Mouse (Mus musculus) regulatory T cell (primary cell): ENCODE data around the gene Xrcc6.
"Not testable (repeated sequence)": the region's sequence is repeated elsewhere in the genome, so short reads cannot be mapped to it uniquely, and the experiment has no call there.

Source experiments
- in situ Hi-C: fragments of 300-600 bp; cut with MboI, MseI; formaldehyde crosslinking; loops from one replicate; pipeline ENCODE4 v1.15.1; 2025; ENCODE audit warnings: high pct_unique_total_duplicates

Gene Xrcc6

DNA sequence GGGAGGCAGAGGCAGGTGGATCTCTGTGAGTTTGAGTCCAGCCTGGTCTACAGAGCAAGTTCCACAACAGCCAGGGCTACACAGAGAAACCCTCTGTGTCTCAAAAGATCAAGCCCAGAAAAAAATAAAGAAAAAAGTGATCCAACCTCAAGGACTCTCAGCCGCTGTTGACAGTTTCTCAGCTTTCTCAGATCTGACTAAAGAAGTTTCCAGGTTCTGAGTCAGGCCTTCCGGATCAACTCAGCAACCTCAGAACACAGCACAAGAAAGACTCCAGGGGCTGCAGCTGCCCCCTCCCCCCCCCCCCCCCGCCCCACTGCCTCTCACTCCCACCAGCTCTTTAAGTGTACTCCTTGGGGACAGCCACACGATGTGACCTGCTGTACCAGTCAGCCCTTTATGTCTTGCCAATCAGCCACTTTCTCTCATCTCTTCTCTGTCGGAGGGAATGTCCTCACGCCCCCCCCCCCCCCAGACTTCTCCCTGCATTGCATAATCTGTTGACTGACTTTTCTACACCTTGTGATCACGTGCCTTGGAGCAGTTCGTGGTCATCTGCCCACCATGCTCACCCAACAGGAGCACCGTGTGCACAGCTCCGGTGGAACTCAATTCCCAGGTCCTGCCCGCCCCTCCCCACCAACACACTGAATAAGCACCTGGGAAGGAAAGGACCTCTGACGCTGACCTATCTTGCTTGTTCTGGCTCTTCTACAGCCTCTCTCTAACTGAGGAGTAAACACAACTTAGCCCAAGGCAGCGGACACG is 21.4 kb upstream of the Xrcc6 start:
- in situ Hi-C loops: no loop called here

DNA sequence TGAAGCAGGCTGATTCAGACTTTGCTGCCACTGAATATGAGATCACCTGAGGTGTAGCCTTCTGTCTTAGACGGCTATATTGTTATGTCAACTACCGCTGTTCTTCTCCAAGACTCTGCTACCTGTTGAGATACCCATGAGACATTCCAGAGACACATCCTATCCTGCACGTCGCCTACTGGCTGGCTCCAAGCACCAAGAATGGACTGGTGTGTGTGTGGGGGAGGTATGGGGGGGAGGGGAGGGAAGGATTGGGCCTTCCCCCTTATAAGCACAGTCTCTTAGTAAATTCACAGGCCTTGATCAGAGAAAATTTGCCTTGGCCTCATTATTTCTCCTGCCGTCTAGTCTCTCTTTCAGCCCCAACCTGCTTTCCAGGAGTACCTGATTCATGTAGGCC is 19.8 kb upstream of the Xrcc6 start:
- in situ Hi-C loops: no loop called here

DNA sequence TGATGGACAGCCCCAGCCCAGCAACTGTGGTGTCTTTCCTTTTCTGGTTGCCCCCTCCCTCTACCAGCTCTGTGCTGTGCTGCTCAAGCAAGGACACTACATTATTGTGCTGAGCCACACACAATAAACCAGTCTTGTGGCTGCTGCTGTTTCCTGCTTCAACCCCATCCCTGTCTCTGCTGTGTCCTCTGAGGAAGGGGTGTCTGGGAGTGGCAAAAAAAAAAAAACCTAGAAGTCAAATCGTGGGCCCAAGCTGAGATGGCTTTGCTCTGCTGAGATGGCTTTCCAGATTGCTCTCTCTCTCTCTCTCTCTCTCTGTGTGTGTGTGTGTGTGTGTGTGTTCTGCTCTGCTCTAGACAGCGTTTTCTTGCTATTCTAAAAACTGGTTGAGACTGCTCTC is 19.2 kb upstream of the Xrcc6 start:
- in situ Hi-C loops: no loop called here

DNA sequence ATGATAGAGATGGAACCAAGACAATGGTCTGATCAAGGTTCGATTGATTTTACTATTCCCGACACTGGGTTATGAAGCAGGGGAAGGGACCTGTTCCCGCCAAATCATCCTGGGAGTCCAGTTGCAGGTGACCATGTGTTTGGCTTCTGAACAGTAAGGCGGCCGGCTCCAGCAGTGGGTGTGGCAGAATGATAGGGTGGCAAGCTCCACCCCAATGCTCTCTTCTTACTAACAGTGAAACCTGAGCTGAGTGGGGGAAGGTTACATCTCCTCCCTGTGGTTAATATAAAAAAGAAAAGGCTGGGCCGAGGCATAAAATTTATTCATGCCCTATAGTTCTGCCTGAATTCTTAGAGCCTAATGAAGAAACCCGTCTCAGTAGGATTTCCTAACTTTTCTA is 18.5 kb upstream of the Xrcc6 start:
- in situ Hi-C loops: no loop called here

DNA sequence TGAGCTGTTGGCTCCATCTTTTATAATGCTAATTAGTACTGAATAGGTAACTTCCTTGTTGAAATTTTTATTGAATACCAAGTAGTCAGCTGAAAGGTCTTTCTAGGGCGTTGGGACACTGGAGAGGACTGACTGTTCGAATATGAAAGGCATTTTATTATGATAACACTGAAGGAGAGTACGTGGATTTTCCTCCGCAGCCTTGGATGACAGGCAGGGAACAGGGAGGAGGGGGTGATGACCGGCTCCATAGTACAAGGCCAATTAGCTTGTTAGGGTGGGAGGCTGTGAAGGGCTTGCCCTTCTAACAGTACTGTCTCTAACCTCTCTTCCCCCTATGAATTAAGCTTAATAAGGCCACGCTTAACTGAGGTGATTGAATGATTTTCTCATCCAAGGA is 18.0 kb upstream of the Xrcc6 start:
- in situ Hi-C loops: not testable (repeated sequence)

DNA sequence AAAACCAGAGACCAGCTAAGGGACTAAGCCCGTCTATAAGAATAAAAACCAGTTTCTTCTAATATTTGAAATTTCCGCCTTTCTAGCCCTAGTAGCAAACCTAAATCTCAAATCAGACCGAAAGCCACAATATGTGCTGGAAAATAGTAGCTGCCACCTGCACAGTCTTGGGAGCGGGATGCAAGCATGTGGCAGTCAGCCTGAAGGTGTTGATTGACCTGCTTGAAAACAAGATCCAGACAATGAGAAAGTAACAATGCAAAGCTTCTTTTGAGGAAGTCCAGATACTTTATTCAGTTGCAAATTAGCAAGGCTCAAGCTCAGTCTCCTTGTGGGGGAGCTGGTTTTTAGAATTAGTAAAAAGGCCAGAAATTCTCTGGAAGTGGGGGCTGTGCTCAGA is 17.1 kb upstream of the Xrcc6 start:
- in situ Hi-C loops: not testable (repeated sequence)

DNA sequence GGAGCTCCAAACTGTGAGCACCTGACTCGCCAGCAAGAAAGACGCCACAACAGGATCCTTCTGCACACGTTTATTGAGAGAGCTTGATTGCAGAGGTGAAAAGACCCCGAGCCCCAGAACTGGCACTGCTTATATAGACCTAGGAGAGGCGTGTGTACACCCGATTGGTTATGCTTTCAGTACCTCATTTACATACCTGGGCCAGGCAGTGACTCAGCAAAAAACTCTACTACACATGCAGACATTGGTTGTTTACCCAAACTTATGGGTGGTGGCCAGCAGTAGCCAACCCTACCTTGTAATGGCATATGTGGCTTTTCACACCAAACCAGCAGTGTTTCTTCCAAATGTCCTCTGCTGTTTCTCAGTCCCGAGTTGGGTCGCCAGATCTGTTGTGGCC is 12.5 kb upstream of the Xrcc6 start:
- in situ Hi-C loops: not testable (repeated sequence)

DNA sequence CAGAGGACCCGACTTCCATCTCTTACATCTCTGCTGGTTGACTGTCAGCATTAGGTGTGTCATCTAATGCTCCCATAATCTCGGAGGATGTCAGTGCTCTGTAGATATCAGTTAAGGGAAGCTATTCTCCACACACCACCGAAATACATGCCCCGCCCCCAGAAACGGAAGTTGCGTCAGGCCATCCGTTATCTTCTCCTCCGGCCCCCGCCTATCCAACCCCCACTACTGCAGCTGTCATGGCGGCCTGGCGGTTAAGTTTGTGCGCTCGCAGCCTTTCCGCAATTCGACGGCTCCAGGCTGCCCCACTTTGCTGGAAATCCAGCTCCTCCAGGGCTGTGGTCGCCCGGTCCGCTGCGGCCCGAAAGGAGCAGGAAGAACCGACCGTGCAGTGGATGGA is 7.3 kb upstream of the Xrcc6 start, which contains the start of gene 1700029P11Rik:
Gene 1700029P11Rik (plus strand): TSS at position 220 of the 400 bp plus-strand sequence.
- in situ Hi-C loops: no loop called here

DNA sequence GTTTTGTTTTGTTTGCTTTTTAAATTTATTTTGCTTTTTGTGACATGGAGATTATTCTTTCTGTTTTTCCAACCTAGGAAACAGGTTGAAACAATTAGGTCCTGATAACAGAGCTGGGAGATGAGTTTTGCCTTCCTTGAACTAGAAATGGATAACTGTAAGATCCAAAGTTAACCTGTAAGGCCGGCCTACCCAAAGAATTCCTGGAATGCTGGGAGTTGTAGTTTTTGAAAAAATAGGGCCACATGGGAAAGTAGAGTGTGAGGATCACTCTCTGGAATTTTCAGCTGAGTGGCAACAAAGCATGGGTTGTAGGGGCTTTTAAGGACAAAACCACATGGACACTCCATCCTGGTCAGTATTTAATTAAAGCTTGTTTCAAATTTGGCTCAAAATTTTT is 5.5 kb upstream of the Xrcc6 start:
- in situ Hi-C loops: no loop called here

DNA sequence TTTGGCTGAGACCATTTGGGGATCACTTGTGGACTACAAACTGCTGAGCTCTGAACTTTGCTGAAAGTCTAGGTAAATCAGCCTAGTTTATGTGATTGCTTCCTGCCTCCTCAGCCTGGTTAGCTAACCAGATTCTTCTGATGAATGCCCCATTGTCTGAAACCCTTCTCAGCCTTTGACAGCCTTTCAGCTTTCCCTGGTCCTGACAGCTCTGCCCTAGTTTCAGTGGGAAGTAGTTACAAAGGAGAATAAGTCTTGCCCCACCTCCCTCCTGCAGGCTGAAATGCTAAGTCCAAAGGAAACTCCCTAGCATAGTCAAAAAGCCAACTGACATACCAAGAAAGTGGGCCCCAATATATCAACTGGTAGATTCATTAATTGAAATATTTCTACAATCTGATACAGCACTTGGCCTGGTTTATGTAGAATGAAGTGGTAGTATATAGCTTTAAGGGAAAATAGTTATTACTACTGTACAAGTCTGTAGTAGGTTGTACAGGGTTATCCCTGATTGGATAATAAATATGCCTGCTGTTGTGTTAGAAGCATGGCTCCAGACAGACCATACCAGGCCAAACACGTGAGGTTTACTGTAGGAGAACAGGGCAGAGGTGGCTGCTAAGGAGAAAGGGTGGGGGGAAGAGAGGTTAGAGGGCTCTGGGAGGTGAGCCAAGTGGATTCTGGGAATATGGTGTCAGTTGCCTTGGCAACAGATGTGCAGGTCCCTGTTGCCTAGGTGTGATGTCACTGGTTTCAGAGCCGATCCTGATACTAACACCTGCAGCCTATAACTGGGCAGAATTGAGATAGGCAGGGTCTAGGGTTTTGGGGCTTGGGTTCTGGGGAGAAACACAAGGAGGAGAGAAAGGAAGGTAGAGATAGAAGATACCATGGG is 2.1 kb upstream of the Xrcc6 start:
- in situ Hi-C loops: no loop called here

DNA sequence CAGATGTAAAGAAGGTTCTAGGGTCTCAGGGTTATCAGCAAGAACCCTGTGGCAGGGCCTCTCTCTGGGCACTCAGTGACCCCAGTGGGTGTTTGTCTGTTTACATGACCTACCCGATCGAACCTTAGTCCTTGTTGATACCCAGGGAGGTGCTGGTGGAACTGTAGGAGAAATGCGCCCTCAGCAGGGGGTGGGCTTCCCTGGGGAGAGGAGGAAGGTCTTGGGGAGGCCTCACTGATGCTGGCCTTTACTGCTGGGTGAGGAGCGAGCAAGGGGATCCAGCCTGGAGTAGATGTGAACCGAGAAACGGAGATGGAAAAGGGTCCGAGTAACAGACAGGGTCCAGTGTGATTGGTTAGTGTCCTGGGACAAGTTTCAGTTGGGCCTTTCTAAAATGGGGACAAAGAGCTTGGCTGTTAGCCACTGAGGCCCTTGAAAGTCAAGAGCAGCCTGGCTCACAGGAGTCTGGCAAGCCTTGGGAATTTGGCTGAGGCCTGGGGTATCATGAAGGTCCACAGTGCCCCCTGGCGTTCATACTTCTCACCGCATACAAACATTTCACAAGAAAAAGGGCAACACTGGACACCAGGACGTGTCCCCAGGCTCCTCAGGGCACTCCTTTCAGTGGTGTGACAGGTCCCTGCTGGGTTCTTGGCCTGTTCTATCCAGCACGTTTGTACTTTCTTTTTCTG is 1.9 kb downstream of the Xrcc6 start:
- in situ Hi-C loops: no loop called here

DNA sequence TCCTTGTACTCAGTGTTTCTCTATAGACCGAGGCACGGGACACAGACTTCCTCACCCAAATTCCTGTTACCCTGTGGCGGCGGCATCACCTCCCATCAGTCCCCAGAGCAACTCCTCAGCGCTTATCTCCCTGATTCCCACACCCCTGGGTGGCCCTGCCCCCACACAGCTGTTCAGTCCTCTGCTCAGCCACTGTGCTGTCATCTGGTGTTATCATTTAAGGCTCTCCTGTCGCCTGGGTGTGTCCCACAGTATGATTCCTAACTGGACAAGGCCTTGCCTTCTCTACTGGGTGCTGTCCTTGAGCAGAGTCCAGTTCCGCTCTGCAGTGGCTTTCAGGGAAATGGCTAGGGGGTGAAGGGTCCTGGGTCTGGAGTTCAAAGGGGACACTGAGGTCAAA is 2.9 kb downstream of the Xrcc6 start:
- in situ Hi-C loops: no loop called here

DNA sequence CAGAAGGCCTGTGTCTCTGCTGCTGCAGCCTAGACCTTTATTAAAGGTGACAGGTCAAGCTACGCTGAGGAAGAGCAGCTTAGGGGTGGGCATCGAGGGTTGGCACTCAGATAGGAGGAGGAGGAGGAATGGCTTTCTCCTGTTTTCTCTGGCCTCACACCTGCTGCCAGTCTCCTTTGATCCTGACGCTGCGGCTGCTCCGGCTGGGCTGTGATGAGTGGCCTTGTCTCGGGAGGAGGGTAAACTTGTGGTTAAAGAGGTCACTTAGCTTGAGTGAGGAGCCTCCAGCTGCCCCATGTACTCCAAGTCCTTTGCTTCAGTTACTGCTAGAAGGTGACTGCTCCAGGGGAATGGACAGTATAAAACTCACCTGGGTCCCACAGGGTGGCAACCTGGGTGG is 6.4 kb downstream of the Xrcc6 start:
- in situ Hi-C loops: no loop called here

DNA sequence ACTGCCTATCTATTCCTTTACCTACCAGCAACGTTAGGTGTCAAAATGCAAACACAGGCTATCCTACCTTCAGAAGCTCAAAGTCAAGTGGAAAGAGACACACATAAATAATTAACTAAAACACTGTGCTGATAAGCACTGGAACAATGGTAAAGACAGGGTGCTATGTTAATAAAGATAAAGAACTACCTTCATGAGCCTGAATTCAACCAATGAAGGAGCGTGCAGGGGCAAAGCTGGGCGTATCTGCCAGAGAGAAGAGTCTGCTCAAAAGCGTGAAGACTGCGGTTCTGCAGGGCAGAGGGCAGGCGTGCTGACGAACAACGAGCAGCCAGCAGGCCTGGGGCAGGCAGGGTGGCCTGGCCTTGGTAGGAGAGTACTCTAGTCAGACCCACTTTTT is 16.6 kb downstream of the Xrcc6 start:
- in situ Hi-C loops: no loop called here

DNA sequence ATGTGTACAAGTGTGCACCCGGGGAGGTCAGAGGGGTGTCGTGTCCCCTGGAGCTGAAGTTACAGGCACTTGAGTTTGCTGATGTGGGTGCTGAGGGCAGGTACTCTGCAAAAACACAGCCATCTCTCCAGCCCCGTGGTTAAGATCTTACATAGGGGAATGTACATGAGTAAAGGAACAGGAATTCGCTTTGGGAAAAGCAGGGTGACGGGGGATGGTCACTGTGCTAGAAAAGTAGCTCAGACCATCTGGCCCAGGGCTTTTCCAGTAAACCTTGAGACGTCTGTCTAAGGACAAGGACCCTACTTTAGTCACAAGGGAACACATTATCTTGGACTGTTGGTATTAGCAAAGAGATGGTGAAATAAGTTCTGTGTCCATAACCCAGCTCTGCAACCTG is 24.3 kb downstream of the Xrcc6 start:
- in situ Hi-C loops: no loop called here

DNA sequence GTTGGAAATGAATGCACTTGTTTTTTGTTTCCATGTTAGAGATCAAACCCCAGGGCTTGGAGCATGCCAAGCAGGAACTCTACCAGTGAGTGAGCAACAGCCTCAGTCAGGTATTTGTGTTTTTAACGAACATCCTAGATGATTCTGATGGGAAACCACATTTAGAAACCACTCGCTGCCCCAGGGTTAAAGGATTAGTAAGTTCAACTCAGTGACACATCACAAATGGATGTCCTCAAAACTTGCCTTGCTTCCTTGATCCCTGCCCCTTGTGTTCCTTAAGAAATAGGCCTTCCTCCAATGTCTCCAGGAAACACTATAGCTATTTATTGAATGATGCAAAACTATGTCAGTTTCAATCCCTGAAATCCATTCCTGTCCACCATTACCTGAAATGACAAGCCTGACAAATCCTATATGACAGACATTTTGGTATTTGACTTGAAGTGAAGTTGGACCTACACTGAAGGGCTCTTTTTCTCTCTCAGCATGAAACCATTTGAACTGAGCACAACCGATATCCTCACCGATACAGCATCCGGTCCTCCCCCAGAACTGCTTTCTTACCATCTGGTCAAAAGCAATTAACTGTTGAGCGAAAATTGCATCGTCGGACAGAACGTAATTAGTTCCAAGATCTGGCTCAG is 27.2 kb downstream of the Xrcc6 start:
- in situ Hi-C loops: no loop called here

DNA sequence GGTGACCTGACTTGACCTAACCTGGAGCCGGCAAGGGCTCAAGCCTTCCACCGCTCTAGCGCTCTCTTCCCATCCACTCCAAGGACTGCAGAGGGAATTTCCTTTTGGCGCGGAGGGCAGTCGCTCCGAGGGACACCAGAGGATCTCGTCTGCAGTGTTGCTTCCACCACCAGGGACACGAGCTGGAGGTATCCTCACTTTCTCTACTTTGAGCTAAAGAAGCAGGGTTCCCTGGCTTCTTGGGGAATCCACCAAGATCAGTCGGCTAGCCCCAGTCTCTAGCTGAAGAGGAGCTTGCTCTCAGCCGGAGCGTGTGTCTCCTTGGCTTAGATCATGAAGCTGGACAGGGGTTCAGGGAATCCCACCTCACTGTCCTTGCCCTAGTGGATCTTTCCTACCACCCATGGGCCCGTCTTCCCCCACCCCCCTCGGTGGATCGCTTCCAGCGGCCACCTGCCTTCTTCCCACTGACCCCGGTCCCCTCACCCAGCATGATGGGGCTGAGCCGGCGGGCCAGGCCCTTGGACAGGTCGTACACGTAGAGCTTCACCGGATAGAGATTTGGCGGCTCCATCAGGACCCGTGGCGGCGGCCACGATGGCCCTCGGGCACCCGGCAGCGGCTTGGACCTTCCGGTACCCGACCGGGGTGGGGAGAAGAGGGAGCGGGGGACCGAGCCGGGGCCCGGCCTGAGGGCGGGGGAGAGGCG is 27.9 kb downstream of the Xrcc6 start:
- in situ Hi-C loops: no loop called here

DNA sequence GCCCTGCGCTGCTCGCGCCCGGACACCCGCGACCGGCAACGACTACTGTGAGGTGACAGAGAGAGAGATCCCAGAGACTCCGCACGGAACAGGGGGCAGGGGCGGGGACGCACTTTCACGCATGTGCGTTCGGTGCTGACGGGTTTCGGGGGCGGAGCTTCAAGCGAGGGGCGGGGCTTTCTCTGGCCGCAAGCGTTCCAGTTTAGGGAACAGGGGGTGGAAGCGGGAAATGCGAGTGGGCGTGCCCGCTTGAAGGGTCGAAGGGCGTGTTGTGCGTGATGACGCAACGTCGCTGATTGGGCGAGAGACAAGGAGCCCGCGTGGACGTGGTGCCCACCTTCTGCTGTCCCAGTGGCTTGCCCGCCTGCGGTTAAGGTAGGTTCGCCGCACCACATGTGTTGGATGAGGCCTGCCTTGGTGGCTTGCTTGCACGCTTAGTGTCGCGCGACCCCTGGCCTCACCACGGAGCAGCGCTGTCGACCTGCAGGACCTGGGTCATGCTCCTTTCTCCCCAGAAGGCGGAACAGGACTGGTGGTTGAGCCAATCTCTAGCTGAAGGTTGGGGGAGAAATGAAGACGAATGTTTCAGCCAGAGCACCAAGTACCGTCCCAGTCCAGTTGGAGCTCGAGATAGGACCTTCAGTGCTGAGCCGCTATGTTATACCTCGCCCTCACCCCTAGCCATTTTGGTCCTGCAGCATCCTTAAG is 28.6 kb downstream of the Xrcc6 start:
- in situ Hi-C loops: no loop called here

DNA sequence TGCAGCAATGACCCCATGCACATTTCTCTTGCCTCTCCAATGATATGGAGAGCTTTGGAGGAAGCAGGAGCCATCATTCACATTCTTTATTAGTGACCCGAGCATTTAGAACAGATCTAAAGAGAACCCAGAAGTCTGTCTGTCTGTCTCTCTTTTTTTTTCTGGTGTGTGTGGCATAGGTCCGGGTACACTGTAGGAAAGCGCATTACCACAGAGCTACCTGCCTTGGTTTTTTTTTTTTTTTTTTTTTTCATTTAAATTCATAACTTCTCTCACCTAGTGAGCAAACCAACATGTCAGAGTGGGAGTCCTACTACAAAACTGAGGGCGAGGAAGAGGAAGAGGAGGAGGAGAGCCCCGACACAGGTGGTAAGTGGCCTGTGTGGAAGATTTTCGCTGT is 29.2 kb downstream of the Xrcc6 start:
- in situ Hi-C loops: no loop called here

DNA sequence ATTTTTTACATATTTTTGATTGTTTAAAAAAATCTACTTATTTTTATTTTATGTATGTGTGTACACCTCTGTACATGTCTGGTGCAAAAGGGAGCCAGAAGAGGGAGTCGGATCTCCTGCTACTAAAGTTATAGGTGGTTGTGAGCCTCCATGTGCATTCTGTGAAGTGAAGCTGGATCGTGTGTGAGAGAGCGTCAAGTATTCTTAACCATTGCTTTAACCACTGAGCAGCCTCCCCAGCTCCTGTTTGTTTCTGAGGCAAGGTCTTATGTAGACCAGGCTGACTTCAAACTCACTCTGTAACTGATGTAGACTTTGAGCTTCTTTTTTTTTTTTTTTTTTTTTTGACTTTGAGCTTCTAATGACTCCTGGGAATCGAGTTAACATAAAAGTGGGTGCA is 29.8 kb downstream of the Xrcc6 start:
- in situ Hi-C loops: no loop called here

DNA sequence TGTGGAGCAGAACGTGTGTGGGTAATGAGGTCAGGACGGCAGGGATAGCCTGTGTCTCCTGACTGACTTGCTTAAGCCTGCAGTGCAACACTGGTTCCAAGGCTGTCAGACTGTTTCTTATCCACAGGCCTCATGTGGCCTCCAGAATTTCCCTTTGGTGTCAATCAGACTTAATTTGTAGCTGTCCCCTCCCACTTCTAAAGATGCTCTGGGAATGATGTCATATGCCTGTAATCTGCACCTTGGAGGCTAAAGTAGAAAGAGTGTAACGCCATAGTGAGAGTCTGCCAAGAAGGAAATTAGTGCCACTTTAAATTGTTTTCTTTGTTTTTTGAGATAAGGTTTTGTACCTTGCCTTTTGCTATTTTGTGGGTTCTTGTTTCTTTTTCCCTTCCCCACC is 31.7 kb downstream of the Xrcc6 start:
- in situ Hi-C loops: no loop called here
